Mouse (Mus musculus) neural tube, embryonic 13.5 days (tissue): Measurements from ENCODE around the gene Sumo2. TPM values are rescaled to one million over a fixed set of nuclear protein-coding genes. Genes with fewer than 3 reads are reported as not detected.

Source experiments
- ATAC-seq: fragments of 200-750 bp; cut with Nextera tagmentation; 2 replicates; pipeline ENCODE4 v1.8.0; 2017; ENCODE audit warnings: low read depth, mild to moderate bottlenecking, moderate TSS enrichment, moderate library complexity
- H3K27ac ChIP-seq: fragments of 300-500 bp; sonication (generic); replicated peaks from 2 replicates; pipeline ENCODE4 v1.5.1; 2015; ENCODE audit warnings: moderate library complexity, mild to moderate bottlenecking, inconsistent platforms
- H3K27me3 ChIP-seq: fragments of 300-500 bp; sonication (generic); 2 replicates; pipeline ENCODE4 v1.6.1; 2015; ENCODE audit warnings: mild to moderate bottlenecking, inconsistent platforms
- H3K36me3 ChIP-seq: fragments of 300-500 bp; sonication (generic); 2 replicates; pipeline ENCODE4 v1.6.1; 2015; ENCODE audit warnings: mild to moderate bottlenecking, inconsistent platforms
- H3K4me1 ChIP-seq: fragments of 300-500 bp; sonication (generic); replicated peaks from 2 replicates; pipeline ENCODE4 v1.6.1; 2015; ENCODE audit warnings: inconsistent platforms
- H3K4me2 ChIP-seq: fragments of 300-500 bp; sonication (generic); 2 replicates; pipeline ENCODE4 v1.6.1; 2015; ENCODE audit warnings: inconsistent platforms, mild to moderate bottlenecking, moderate library complexity
- H3K4me3 ChIP-seq: fragments of 300-500 bp; sonication (generic); 2 replicates; pipeline ENCODE4 v1.5.1; 2015; ENCODE audit warnings: mild to moderate bottlenecking, inconsistent platforms
- H3K9ac ChIP-seq: fragments of 300-500 bp; sonication (generic); 2 replicates; pipeline ENCODE4 v1.6.1; 2015; ENCODE audit warnings: moderate library complexity, mild to moderate bottlenecking, inconsistent platforms
- H3K9me3 ChIP-seq: fragments of 300-500 bp; sonication (generic); 2 replicates; pipeline ENCODE4 v1.6.1; 2016; ENCODE audit warnings: inconsistent platforms
- WGBS: fragments of 180-500 bp; shearing (Covaris S2); methylation state at CpG from one replicate; pipeline ENCODE4 v1.1.7; 2015; 5-methylcytosine and 5-hydroxymethylcytosine counted together
- polyA plus RNA-seq: library from polyadenylated mRNA; unstranded; fragments of >200 nt; fragmentation: Nextera tagmentation; extraction: Ambion mirVana; gene quantifications from 2 replicates; pipeline ENCODE4 v1.2.1, GENCODE M21; 2015

The Sumo2 gene
- polyA plus RNA-seq, 1 experiment from 2014 or later: 1,175 TPM

- Histone ChIP-seq H3K4me3 (no peak overlapping the region), H3K4me2 (no peak overlapping the region), H3K9me3 (no peaks in the 10 kb centered on the region), H3K27ac (no peak overlapping the region), H3K27me3 (no peaks in the 10 kb centered on the region), H3K4me1 (peaks cover 27% of the 10 kb centered on the region), H3K36me3 (no peaks in the 10 kb centered on the region), H3K9ac (no peak overlapping the region)
- no peak for ATAC-seq
- WGBS: 75% methylated on average over 6 of the region's 6 CpGs
Observed at GRCm38 (mm10) chr11:115515021-115515420, 21.1 kb downstream of the Sumo2 start.

- H3K36me3 ChIP-seq: no peaks in the 10 kb centered on the region
- peak within 1 kb of the TSS; percentile 99 for H3K9ac ChIP-seq
- peak; percentile 96 for ATAC-seq
- under 1% methylated on average over 24 of the region's 24 CpGs for WGBS
- no peaks in the 10 kb centered on the region for H3K9me3 ChIP-seq
- H3K27ac ChIP-seq: peak within 1 kb of the TSS; percentile 90
- peak within 1 kb of the TSS; percentile 89 for H3K4me2 ChIP-seq
- peak within 1 kb of the TSS; percentile 100 for H3K4me3 ChIP-seq
- no peaks in the 10 kb centered on the region for H3K27me3 ChIP-seq
- peaks cover 33% of the 10 kb centered on the region for H3K4me1 ChIP-seq
Observed at GRCm38 (mm10) chr11:115514238-115514663, 21.8 kb downstream of the Sumo2 start, which contains the start of gene Jpt1. Jpt1 (minus strand) TSS chr11:115514387.

DNA sequence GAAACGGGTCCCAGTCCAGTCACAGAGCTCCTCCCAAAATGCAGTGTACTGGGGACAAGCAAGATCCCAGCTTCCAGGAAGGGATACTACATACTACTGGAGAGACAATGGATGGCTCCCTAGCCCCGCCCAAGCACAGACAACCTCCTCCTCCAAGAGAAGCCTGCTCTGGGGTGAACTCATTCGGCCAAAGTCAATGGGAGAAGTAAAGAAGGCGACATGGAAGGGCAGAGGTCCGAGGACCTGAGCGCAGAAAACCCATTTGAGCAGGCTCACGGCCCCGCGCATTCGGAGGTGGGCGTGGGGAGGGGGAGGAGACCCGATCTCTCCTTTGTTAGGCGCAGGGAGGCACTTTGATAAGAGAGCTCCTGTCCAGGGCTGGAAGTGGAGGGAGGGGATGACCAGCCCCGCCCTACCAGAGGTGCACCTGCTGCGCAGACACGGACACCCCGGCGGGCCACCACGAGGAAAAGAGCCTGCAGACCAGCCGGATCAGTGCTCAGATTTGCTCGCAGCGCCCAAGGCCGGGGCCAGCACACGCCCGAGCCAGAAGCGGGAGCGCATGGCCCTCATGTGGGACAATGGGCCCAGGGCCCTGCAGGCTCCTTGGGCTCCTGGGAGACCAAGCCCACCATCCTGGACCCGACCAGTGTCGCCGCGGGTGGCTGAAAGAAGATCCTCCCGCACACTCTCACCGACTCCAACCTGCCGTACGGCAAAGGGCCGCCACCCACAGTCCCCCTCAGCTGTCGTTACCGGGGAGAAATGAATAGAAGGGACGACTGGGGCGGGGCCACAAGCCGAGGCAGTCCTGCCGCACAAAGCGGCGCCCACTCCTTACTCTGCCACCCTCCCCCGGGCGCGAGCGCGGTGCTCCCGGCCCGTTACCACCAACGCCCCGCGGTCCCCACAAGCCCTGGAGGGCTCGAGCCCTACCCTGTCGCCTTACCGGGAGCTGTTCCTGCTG, 22.5 kb downstream of the Sumo2 start:
- H3K9ac ChIP-seq: peak overlapping the region; percentile 99
- no peaks in the 10 kb centered on the region for H3K9me3 ChIP-seq
- peak overlapping the region; percentile 89 for H3K4me2 ChIP-seq
- H3K4me1 ChIP-seq: peaks cover 38% of the 10 kb centered on the region
- under 1% methylated on average over 57 of the region's 57 CpGs for WGBS
- peak; percentile 77 for ATAC-seq
- peak overlapping the region; percentile 100 for H3K4me3 ChIP-seq
- H3K36me3 ChIP-seq: no peaks in the 10 kb centered on the region
- peak overlapping the region; percentile 90 for H3K27ac ChIP-seq
- H3K27me3 ChIP-seq: no peaks in the 10 kb centered on the region

DNA sequence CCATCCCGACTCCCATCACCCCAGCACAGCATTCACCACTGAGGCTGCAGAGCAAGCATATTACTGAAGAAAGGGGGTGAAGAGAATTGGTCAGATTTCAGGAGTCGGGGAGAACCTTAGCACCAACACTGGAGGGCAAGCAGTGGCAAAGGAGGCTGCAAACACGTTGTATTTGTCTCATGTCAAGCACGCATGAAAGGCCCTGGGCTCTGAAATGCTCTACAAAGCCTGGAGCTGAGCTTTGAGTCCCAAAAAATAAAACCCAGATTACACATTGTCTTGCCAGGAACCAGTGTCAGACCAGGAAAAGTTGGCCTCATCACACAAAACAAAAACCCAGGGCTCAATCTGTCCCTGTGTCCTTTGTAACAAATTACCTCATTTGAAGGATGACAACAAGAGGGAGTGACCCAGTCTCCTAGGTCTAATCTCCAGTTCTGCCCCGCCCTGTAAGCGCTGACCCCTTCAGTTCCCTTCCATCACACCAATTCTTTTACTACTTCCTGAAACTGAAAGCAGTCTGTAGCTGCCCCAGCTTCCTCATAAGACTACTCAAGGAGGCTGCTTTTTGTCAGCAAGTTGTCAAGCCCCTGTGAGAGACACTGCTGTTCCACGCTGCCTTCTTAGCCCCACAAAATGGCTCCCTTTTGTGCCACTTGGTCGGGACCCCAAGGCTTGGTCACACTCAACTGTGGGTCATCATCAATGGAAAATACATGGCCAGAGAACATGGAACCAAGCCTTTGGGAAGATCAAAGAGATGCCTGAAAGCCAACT, 23.5 kb downstream of the Sumo2 start:
- peak overlapping the region; percentile 99 for H3K9ac ChIP-seq
- H3K9me3 ChIP-seq: no peaks in the 10 kb centered on the region
- ATAC-seq: no peak
- H3K4me3 ChIP-seq: peak overlapping the region; percentile 100
- H3K4me2 ChIP-seq: peak overlapping the region; percentile 89
- H3K27ac ChIP-seq: peak overlapping the region; percentile 90
- H3K27me3 ChIP-seq: no peaks in the 10 kb centered on the region
- 16% methylated on average over 8 of the region's 8 CpGs for WGBS
- H3K36me3 ChIP-seq: no peaks in the 10 kb centered on the region
- peaks cover 48% of the 10 kb centered on the region for H3K4me1 ChIP-seq

- H3K9ac ChIP-seq: peak overlapping the region; percentile 99
- no peaks in the 10 kb centered on the region for H3K27me3 ChIP-seq
- no peaks in the 10 kb centered on the region for H3K36me3 ChIP-seq
- H3K4me3 ChIP-seq: peak overlapping the region; percentile 100
- peak overlapping the region; percentile 90 for H3K27ac ChIP-seq
- peak overlapping the region; percentile 89 for H3K4me2 ChIP-seq
- no peak for ATAC-seq
- H3K9me3 ChIP-seq: no peaks in the 10 kb centered on the region
- 33% methylated on average over 3 of the region's 3 CpGs for WGBS
- H3K4me1 ChIP-seq: peaks cover 53% of the 10 kb centered on the region
Observed at GRCm38 (mm10) chr11:115512004-115512403, 24.1 kb downstream of the Sumo2 start.

DNA sequence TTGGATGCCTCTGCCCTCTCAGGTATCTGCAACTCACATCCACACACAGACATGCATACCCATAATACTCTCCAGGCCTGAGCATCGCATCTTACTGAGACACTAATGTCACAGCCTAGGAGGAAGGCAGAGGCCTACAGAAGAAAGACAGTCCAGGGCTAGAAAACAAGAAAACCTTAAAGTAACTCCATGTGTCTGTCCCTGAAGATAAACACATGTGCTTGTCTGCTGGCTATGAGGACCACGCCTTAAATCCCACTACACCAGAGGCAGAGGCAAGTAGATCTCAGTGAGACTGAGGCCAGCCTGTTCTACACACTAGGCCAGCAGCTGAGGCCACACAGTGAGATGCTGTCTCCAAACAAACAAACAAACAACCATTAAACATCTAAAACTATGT, 25.0 kb downstream of the Sumo2 start:
- Histone ChIP-seq H3K27me3 (no peaks in the 10 kb centered on the region), H3K9me3 (no peaks in the 10 kb centered on the region), H3K9ac (peak overlapping the region; percentile 99), H3K27ac (peak overlapping the region; percentile 90; the same call in 1 of the 2 replicates), H3K4me1 (peaks cover 61% of the 10 kb centered on the region), H3K36me3 (0 out of 2 replicates have a peak, but pooled peaks cover 5% of the 10 kb centered on the region), H3K4me3 (peak overlapping the region; percentile 100), H3K4me2 (peak overlapping the region; percentile 89)
- 70% methylated on average over 2 of the region's 2 CpGs for WGBS
- ATAC-seq: no peak

DNA sequence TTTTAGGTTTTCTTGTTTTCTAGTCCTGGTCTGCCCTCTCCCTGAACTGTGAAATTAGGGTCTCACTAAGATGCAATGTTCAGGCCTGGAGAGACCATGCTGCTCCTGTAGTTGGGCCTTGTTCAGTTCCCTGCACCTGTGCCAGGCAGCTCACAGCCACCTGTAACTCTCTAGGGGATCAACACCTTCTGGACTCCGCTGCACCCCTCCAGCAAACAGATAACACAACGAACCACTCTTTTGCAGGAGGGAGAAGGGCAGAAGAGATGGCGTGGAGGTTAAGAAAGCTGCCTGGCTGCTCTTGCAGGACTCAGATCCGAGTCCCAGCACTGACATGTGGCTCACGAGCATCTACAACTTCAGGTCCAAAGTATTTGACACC, 25.6 kb downstream of the Sumo2 start:
- 54% methylated on average over 5 of the region's 5 CpGs for WGBS
- peak overlapping the region; percentile 14; the same call in 1 of the 2 replicates for H3K27ac ChIP-seq

GRCm38 (mm10) chr11:115509773-115510506, 26.1 kb downstream of the Sumo2 start:
- Histone ChIP-seq H3K4me1 (peaks cover 70% of the 10 kb centered on the region), H3K4me3 (peak overlapping the region; percentile 100), H3K4me2 (peak overlapping the region; percentile 89), H3K27ac (peak overlapping the region; percentile 50), H3K27me3 (no peaks in the 10 kb centered on the region), H3K36me3 (0 out of 2 replicates have a peak, but pooled peaks cover 5% of the 10 kb centered on the region), H3K9ac (peak overlapping the region; percentile 99), H3K9me3 (no peaks in the 10 kb centered on the region)
- ATAC-seq: no peak
- WGBS: 30% methylated on average over 6 of the region's 6 CpGs

More for the DNA sequence above, 25.6 kb downstream of the Sumo2 start:
- ATAC-seq: no peak
- Histone ChIP-seq H3K4me3 (peak overlapping the region; percentile 100), H3K9ac (peak overlapping the region; percentile 99), H3K4me2 (peak overlapping the region; percentile 89), H3K36me3 (0 out of 2 replicates have a peak, but pooled peaks cover 5% of the 10 kb centered on the region), H3K27me3 (no peaks in the 10 kb centered on the region), H3K9me3 (no peaks in the 10 kb centered on the region), H3K4me1 (peaks cover 65% of the 10 kb centered on the region)

DNA sequence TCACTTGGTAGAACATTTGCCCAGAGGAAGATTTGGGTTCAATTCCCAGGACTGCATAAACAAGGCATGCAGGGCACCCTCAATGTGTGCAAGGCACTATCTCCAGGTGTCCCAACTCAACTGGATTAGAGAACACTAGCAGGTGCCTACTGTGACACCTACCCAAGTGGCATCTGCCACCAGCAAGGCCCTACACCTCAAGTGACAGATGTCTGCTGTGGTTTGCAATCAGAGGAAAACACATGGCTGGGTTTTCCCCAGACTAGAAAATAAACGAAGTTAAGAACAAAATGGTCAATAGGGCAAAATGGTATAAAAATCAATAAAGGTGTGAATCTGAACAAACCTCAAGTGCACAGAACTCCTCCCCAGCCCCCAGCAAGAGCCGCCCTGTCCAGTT, 28.0 kb downstream of the Sumo2 start:
- Histone ChIP-seq H3K4me3 (no peak overlapping the region), H3K9ac (no peak overlapping the region), H3K4me1 (peaks cover 73% of the 10 kb centered on the region), H3K27ac (no peak overlapping the region), H3K36me3 (peaks cover 13% of the 10 kb centered on the region), H3K9me3 (no peaks in the 10 kb centered on the region), H3K4me2 (no peak overlapping the region), H3K27me3 (no peaks in the 10 kb centered on the region)
- 97% methylated on average over 2 of the region's 2 CpGs for WGBS
- ATAC-seq: no peak

DNA sequence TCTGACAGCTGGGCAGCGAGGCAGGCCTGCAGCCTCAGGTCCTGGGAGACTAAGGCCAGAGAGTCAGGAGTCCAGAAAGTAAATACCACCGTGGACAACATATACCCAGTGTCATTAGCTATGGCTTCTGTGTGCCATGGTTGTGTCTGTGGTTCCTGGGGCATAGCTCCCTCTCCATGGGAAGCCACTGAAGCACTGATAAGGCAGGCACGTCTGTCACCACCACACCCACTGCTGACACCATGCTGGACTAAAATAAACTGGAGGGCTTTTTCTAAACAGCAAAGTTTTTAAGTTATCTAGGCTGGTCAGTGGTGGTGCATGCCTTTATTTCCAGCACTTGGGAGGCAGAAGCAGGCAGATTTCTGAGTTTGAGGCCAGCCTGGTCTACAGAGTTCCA, 29.5 kb downstream of the Sumo2 start:
- 83% methylated on average over 3 of the region's 3 CpGs for WGBS
- H3K27me3 ChIP-seq: no peaks in the 10 kb centered on the region
- H3K4me3 ChIP-seq: no peak overlapping the region
- ATAC-seq: no peak
- H3K27ac ChIP-seq: no peak overlapping the region
- peaks cover 62% of the 10 kb centered on the region for H3K4me1 ChIP-seq
- peaks cover 28% of the 10 kb centered on the region for H3K36me3 ChIP-seq
- no peak overlapping the region for H3K9ac ChIP-seq
- no peaks in the 10 kb centered on the region for H3K9me3 ChIP-seq
- no peak overlapping the region for H3K4me2 ChIP-seq

GRCm38 (mm10) chr11:115502636-115503035, 33.4 kb downstream of the Sumo2 start:
- Histone ChIP-seq H3K9ac (no peak overlapping the region), H3K27me3 (no peaks in the 10 kb centered on the region), H3K4me3 (no peak overlapping the region), H3K4me2 (no peak overlapping the region), H3K9me3 (no peaks in the 10 kb centered on the region), H3K27ac (no peak overlapping the region), H3K36me3 (peaks cover 66% of the 10 kb centered on the region), H3K4me1 (peaks cover 26% of the 10 kb centered on the region)
- 97% methylated on average over 6 of the region's 6 CpGs for WGBS
- ATAC-seq: no peak
